Mouse (Mus musculus): ENCODE data around the gene Ncam1. TPM values are rescaled to one million over a fixed set of nuclear protein-coding genes. Genes with fewer than 3 reads are reported as not detected.
A peak's percentile ranks its signal among the peaks of the same experiment; 100 is the strongest.

Gene Ncam1
- polyA plus RNA-seq, 1 experiment: 6.9 TPM

- peak overlapping the region; percentile 60 for H3K27ac ChIP-seq (ENCODE audit: control insufficient read depth, insufficient read depth, low read depth, low read length, poor library complexity)
- 2% methylated on average over 52 of the region's 52 CpGs for WGBS
- TF ChIP-seq POLR2A (IDR thresholded peaks at IDR 0.05; ENCODE audit: borderline replicate concordance, control insufficient read depth, low read depth, low read length): no peak
- no peak for TF ChIP-seq CTCF (IDR thresholded peaks at IDR 0.05; ENCODE audit: control insufficient read depth, insufficient read depth, low read length)
- H3K4me1 ChIP-seq (ENCODE audit: control insufficient read depth, insufficient read depth, low read length): no peaks in the 10 kb centered on the region
- H3K4me3 ChIP-seq (replicated peaks; ENCODE audit: control insufficient read depth, low read depth, low read length): peak overlapping the region; percentile 67
Observed at GRCm38 (mm10) chr9:49796618-49797507, 1.9 kb downstream of the Ncam1 start.

- H3K27ac ChIP-seq (ENCODE audit: control insufficient read depth, insufficient read depth, low read depth, low read length, poor library complexity): no peak overlapping the region
- no peak overlapping the region for H3K4me3 ChIP-seq (replicated peaks; ENCODE audit: control insufficient read depth, low read depth, low read length)
- WGBS: 51% methylated on average over 5 of the region's 5 CpGs
- no peak for TF ChIP-seq POLR2A (IDR thresholded peaks at IDR 0.05; ENCODE audit: borderline replicate concordance, control insufficient read depth, low read depth, low read length)
- TF ChIP-seq CTCF (IDR thresholded peaks at IDR 0.05; ENCODE audit: control insufficient read depth, insufficient read depth, low read length): no peak
- H3K4me1 ChIP-seq (ENCODE audit: control insufficient read depth, insufficient read depth, low read length): no peaks in the 10 kb centered on the region
Observed at GRCm38 (mm10) chr9:49795881-49796280, 2.8 kb downstream of the Ncam1 start.

- WGBS: 41% methylated on average over 6 of the region's 6 CpGs
- TF ChIP-seq POLR2A (IDR thresholded peaks at IDR 0.05; ENCODE audit: borderline replicate concordance, control insufficient read depth, low read depth, low read length) (no peak), CTCF (IDR thresholded peaks at IDR 0.05; ENCODE audit: control insufficient read depth, insufficient read depth, low read length) (no peak)
- Histone ChIP-seq H3K4me3 (replicated peaks; ENCODE audit: control insufficient read depth, low read depth, low read length) (no peak overlapping the region), H3K4me1 (ENCODE audit: control insufficient read depth, insufficient read depth, low read length) (no peaks in the 10 kb centered on the region), H3K27ac (ENCODE audit: control insufficient read depth, insufficient read depth, low read depth, low read length, poor library complexity) (no peak overlapping the region)
Observed at GRCm38 (mm10) chr9:49793987-49794550, 4.7 kb downstream of the Ncam1 start.

GRCm38 (mm10) chr9:49793241-49793640 is 5.5 kb downstream of the Ncam1 start:
- Histone ChIP-seq H3K27ac (ENCODE audit: control insufficient read depth, insufficient read depth, low read depth, low read length, poor library complexity) (no peak overlapping the region), H3K4me1 (ENCODE audit: control insufficient read depth, insufficient read depth, low read length) (no peaks in the 10 kb centered on the region), H3K4me3 (replicated peaks; ENCODE audit: control insufficient read depth, low read depth, low read length) (no peak overlapping the region)
- TF ChIP-seq CTCF (IDR thresholded peaks at IDR 0.05; ENCODE audit: control insufficient read depth, insufficient read depth, low read length) (no peak), POLR2A (IDR thresholded peaks at IDR 0.05; ENCODE audit: borderline replicate concordance, control insufficient read depth, low read depth, low read length) (no peak)
- 74% methylated on average over 2 of the region's 2 CpGs for WGBS

GRCm38 (mm10) chr9:49792646-49793045 is 6.1 kb downstream of the Ncam1 start:
- 78% methylated on average over 4 of the region's 4 CpGs for WGBS
- no peak for TF ChIP-seq CTCF (IDR thresholded peaks at IDR 0.05; ENCODE audit: control insufficient read depth, insufficient read depth, low read length)
- TF ChIP-seq POLR2A (IDR thresholded peaks at IDR 0.05; ENCODE audit: borderline replicate concordance, control insufficient read depth, low read depth, low read length): no peak
- no peak overlapping the region for H3K4me3 ChIP-seq (replicated peaks; ENCODE audit: control insufficient read depth, low read depth, low read length)
- H3K4me1 ChIP-seq (ENCODE audit: control insufficient read depth, insufficient read depth, low read length): no peaks in the 10 kb centered on the region
- H3K27ac ChIP-seq (ENCODE audit: control insufficient read depth, insufficient read depth, low read depth, low read length, poor library complexity): no peak overlapping the region

GRCm38 (mm10) chr9:49781016-49781772 is 17.5 kb downstream of the Ncam1 start:
- TF ChIP-seq CTCF (IDR thresholded peaks at IDR 0.05; ENCODE audit: control insufficient read depth, insufficient read depth, low read length): no peak
- TF ChIP-seq POLR2A (IDR thresholded peaks at IDR 0.05; ENCODE audit: borderline replicate concordance, control insufficient read depth, low read depth, low read length): no peak
- 80% methylated on average over 9 of the region's 9 CpGs for WGBS
- no peak overlapping the region for H3K4me3 ChIP-seq (replicated peaks; ENCODE audit: control insufficient read depth, low read depth, low read length)
- H3K27ac ChIP-seq (ENCODE audit: control insufficient read depth, insufficient read depth, low read depth, low read length, poor library complexity): no peak overlapping the region
- no peaks in the 10 kb centered on the region for H3K4me1 ChIP-seq (ENCODE audit: control insufficient read depth, insufficient read depth, low read length)

GRCm38 (mm10) chr9:49777015-49777637 is 21.6 kb downstream of the Ncam1 start:
- Histone ChIP-seq H3K27ac (ENCODE audit: control insufficient read depth, insufficient read depth, low read depth, low read length, poor library complexity) (no peak overlapping the region), H3K4me1 (ENCODE audit: control insufficient read depth, insufficient read depth, low read length) (no peaks in the 10 kb centered on the region), H3K4me3 (replicated peaks; ENCODE audit: control insufficient read depth, low read depth, low read length) (no peak overlapping the region)
- 78% methylated on average over 7 of the region's 7 CpGs for WGBS
- TF ChIP-seq POLR2A (IDR thresholded peaks at IDR 0.05; ENCODE audit: borderline replicate concordance, control insufficient read depth, low read depth, low read length) (no peak), CTCF (IDR thresholded peaks at IDR 0.05; ENCODE audit: control insufficient read depth, insufficient read depth, low read length) (no peak)
